38 mouse cellular contexts compared by ENCODE assay signal in the genomic region with DNA sequence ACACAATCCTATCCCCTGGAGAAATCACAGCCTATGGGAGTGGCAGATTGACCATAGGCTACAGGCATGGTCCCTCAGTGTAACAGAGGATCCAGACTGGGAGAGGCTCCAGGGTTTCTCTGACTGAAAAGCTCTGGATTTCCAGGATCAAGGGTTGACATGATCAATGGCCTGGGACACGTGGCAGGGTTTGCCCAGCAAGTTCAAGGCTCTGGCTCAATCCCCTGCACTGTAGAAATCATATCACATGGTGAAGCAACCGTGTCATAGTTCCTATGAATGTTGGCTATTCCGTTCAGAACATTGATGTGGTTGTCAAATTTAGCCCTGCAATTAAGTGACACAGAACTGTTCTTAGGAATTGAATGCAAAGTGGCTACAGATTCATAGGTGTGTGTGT. TPM values are rescaled to one million over a fixed set of nuclear protein-coding genes. Genes with fewer than 3 reads are reported as not detected.
DNase-seq lines count a peak whose midpoint lies in the region; ATAC-seq and TF ChIP-seq lines count a peak whose summit lies in the region.
"Had no signal": no experiment of that assay in that cellular context is flagged by ENCODE, and none has a peak within 500 bp of the region (broad histone marks: within the 10 kb centered on the region; RNA-seq: fewer than 3 reads in every experiment).

No protein-coding gene starts in this region.

- no peaks in the 10 kb centered on the region for H3K27me3 ChIP-seq in liver, adult 2 months (ENCODE audit: control insufficient read depth, insufficient read depth, low read length)
- H3K27me3 ChIP-seq in liver, embryonic 11.5 days (replicated peaks; ENCODE audit: control insufficient read depth, insufficient read depth, low read length) = no peaks in the 10 kb centered on the region
- H3K27me3 ChIP-seq in liver, postnatal 0 days (ENCODE audit: insufficient read depth, low read length) = no peaks in the 10 kb centered on the region
- H3K27me3 ChIP-seq: forebrain, embryonic 12.5 days; hindbrain, embryonic 15.5 days; midbrain, embryonic 15.5 days; neural tube, embryonic 15.5 days; Patski had no signal

- WGBS in liver, adult 2 months = 25% methylated on average over 3 of the region's 3 CpGs
- 67% methylated on average over 3 of the region's 3 CpGs for WGBS in liver, embryonic 11.5 days
- WGBS in liver, postnatal 0 days (ENCODE audit: insufficient replicate concordance) = 40% methylated on average over 3 of the region's 3 CpGs

- no peak overlapping the region for H3K4me2 ChIP-seq in liver, embryonic 11.5 days
- no peak overlapping the region for H3K4me2 ChIP-seq in liver, postnatal 0 days (ENCODE audit: low read depth, low read length)
- H3K4me2 ChIP-seq: forebrain, embryonic 12.5 days; hindbrain, embryonic 15.5 days; midbrain, embryonic 15.5 days; neural tube, embryonic 15.5 days had no signal

- H3K9me3 ChIP-seq in liver, embryonic 11.5 days (ENCODE audit: control insufficient read depth, low read length) = 0 out of 2 replicates have a peak, but pooled peaks cover 3% of the 10 kb centered on the region
- H3K9me3 ChIP-seq in liver, postnatal 0 days (ENCODE audit: low read length) = no peaks in the 10 kb centered on the region
- H3K9me3 ChIP-seq: hindbrain, embryonic 15.5 days; midbrain, embryonic 15.5 days; neural tube, embryonic 15.5 days had no signal

- H3K79me2 ChIP-seq in liver, adult 2 months (ENCODE audit: control insufficient read depth, insufficient read depth, low read length) = no peaks in the 10 kb centered on the region

- peak; percentile 97 for DNase-seq in liver, adult 2 months (ENCODE audit: extremely low read depth, low read depth, low spot score)
- no peak for DNase-seq in liver, embryonic 11.5 days (ENCODE audit: low spot score)
- DNase-seq in adrenal gland, adult 2 months = peak; percentile 84
- peak; percentile 50 for DNase-seq in adrenal gland, postnatal 25 days
- peak; percentile 66 for DNase-seq in liver, postnatal 0 days
- DNase-seq in layer of hippocampus, postnatal 36 days = no peak
- no peak for DNase-seq in heart, adult 8-10 months (ENCODE audit: low spot score)
- DNase-seq: cerebellum, adult 2 months; cerebellum, postnatal 14 days; forebrain, postnatal 0 days; gastrocnemius, postnatal 10 days; heart, postnatal 14 days; kidney, adult 8-10 months; kidney, postnatal 4 days; right cerebral cortex, postnatal 4 days; thymus, adult 2 months; thymus, postnatal 36 days had no signal

- no peak overlapping the region for H3K9ac ChIP-seq in liver, adult 2 months (ENCODE audit: low read depth, low read length)
- no peak overlapping the region for H3K9ac ChIP-seq in liver, embryonic 11.5 days (ENCODE audit: low read depth, low read length)
- no peak overlapping the region for H3K9ac ChIP-seq in liver, postnatal 0 days (replicated peaks)
- H3K9ac ChIP-seq: forebrain, embryonic 12.5 days; forebrain, postnatal 0 days; hindbrain, embryonic 15.5 days; liver, embryonic 14.5 days; midbrain, embryonic 15.5 days; neural tube, embryonic 15.5 days had no signal

- no peaks in the 10 kb centered on the region for H3K36me3 ChIP-seq in liver, adult 2 months (ENCODE audit: control insufficient read depth, insufficient read depth, low read length)
- no peaks in the 10 kb centered on the region; the same call in 1 of the 2 replicates for H3K36me3 ChIP-seq in liver, embryonic 11.5 days (ENCODE audit: control insufficient read depth, insufficient read depth, low read length)
- no peaks in the 10 kb centered on the region for H3K36me3 ChIP-seq in liver, postnatal 0 days (replicated peaks; ENCODE audit: insufficient read depth, low read length)
- H3K36me3 ChIP-seq: forebrain, embryonic 12.5 days; hindbrain, embryonic 10.5 days; hindbrain, embryonic 15.5 days; midbrain, embryonic 15.5 days; neural tube, embryonic 15.5 days had no signal

- peaks cover 5% of the 10 kb centered on the region for H3K4me1 ChIP-seq in liver, adult 2 months (ENCODE audit: control insufficient read depth, insufficient read depth, low read length)
- H3K4me1 ChIP-seq in liver, embryonic 11.5 days (replicated peaks; ENCODE audit: control insufficient read depth, insufficient read depth, low read length) = no peaks in the 10 kb centered on the region
- H3K4me1 ChIP-seq in liver, postnatal 0 days (ENCODE audit: insufficient read depth) = no peaks in the 10 kb centered on the region

- peak; percentile 71 for TF ChIP-seq EP300 in liver, postnatal 0 days (IDR thresholded peaks at IDR 0.05; ENCODE audit: low read depth)

- no peak overlapping the region for H3K4me3 ChIP-seq in liver, adult 2 months (ENCODE audit: insufficient read depth, low read depth, low read length)
- H3K4me3 ChIP-seq in liver, embryonic 11.5 days (ENCODE audit: low read depth, low read length) = no peak overlapping the region
- no peak overlapping the region for H3K4me3 ChIP-seq in liver, postnatal 0 days (ENCODE audit: low read depth, low read length)
- H3K4me3 ChIP-seq: erythroblast, embryonic 14.5 days; forebrain, embryonic 12.5 days; hindbrain, embryonic 10.5 days; hindbrain, embryonic 15.5 days; midbrain, embryonic 15.5 days; neural tube, embryonic 15.5 days had no signal

- no peak for TF ChIP-seq CTCF in liver, adult 2 months (IDR thresholded peaks at IDR 0.05; ENCODE audit: low read depth, low read length)
- no peak for TF ChIP-seq CTCF in liver, postnatal 0 days (IDR thresholded peaks at IDR 0.05; ENCODE audit: low read depth)

- ATAC-seq in liver, embryonic 11.5 days (replicated peaks; ENCODE audit: low FRiP score) = no peak
- peak; percentile 93 for ATAC-seq in liver, postnatal 0 days
- ATAC-seq: forebrain, postnatal 0 days; inflammation-experienced regulatory T-cells, adult 6 months; midbrain, embryonic 15.5 days; Patski had no signal

- H3K27ac ChIP-seq in liver, adult 2 months (replicated peaks; ENCODE audit: insufficient read depth, low read depth, low read length) = peak overlapping the region; percentile 77
- H3K27ac ChIP-seq in liver, embryonic 11.5 days (ENCODE audit: low read depth, low read length) = no peak overlapping the region
- peak overlapping the region; percentile 72 for H3K27ac ChIP-seq in liver, postnatal 0 days (ENCODE audit: low read depth)
- H3K27ac ChIP-seq: forebrain, embryonic 12.5 days; hindbrain, embryonic 10.5 days; hindbrain, embryonic 15.5 days; kidney, postnatal 0 days; liver, embryonic 14.5 days; macrophage; midbrain, embryonic 15.5 days; neural tube, embryonic 15.5 days had no signal

- TF ChIP-seq POLR2A in liver, adult 2 months (IDR thresholded peaks at IDR 0.05; ENCODE audit: extremely low read depth, insufficient read depth, low read length) = no peak

RNA-seq across cellular contexts. Expression of a gene that starts 52.0 kb away (rescaled TPM):
- total RNA-seq in liver, adult 2 months (2014; rRNA removed) = 13.5 and 13.9 TPM in 2 replicates
- polyA plus RNA-seq in liver, adult 2 months (2012; rRNA removed) = 9.9 and 10.0 TPM in 2 replicates
- 10.3 and 10.5 TPM in 2 replicates for polyA plus RNA-seq in liver, embryonic 11.5 days (2014; fragmentation: Nextera tagmentation; extraction: Ambion mirVana)
- 10 to 100 TPM; 40.5 to 45.9 TPM for total RNA-seq in adrenal gland, adult 2 months (2021)
- 18.9 and 19.4 TPM in 2 replicates for polyA plus RNA-seq in adrenal gland, adult 2 months (2012; rRNA removed)
- total RNA-seq in adrenal gland, postnatal 25 days (2021) = 51.2 and 61.4 TPM in 2 replicates
- polyA plus RNA-seq in liver, postnatal 0 days (2015; fragmentation: Nextera tagmentation; extraction: Ambion mirVana) = 3.5 and 3.7 TPM in 2 replicates
- total RNA-seq in layer of hippocampus, postnatal 36 days (2021) = 10 to 100 TPM; 61.0 to 63.3 TPM
- 10 to 100 TPM; 32.8 to 40.1 (median 34.9) TPM for total RNA-seq in heart, adult 8-10 months (2022)

RNA-seq across cellular contexts. Expression of a gene that starts 54.7 kb away (rescaled TPM):
- not detected in 2 replicates for total RNA-seq in liver, adult 2 months (2014; rRNA removed)
- not detected in 2 replicates for polyA plus RNA-seq in liver, adult 2 months (2012; rRNA removed)
- not detected in 2 replicates for polyA plus RNA-seq in liver, embryonic 11.5 days (2014; fragmentation: Nextera tagmentation; extraction: Ambion mirVana)
- not detected for total RNA-seq in adrenal gland, adult 2 months (2021)
- not detected in 2 replicates for polyA plus RNA-seq in adrenal gland, adult 2 months (2012; rRNA removed)
- not detected in 2 replicates for total RNA-seq in adrenal gland, postnatal 25 days (2021)
- polyA plus RNA-seq in liver, postnatal 0 days (2015; fragmentation: Nextera tagmentation; extraction: Ambion mirVana) = not detected in 2 replicates
- not detected for total RNA-seq in layer of hippocampus, postnatal 36 days (2021)
- total RNA-seq in heart, adult 8-10 months (2022) = not detected
- total RNA-seq: adrenal gland, adult 18-20 months; forebrain, postnatal 0 days; gastrocnemius, postnatal 10 days; heart, postnatal 14 days; left cerebral cortex, postnatal 10 days; MEL had no signal
- polyA plus RNA-seq: cerebellum, adult 2 months; cortical plate, adult 2 months; embryonic facial prominence, embryonic 14.5 days; erythroblast, embryonic 14.5 days; forebrain, embryonic 12.5 days; forebrain, postnatal 0 days; gonadal fat pad, adult 2 months; heart, embryonic 14.5 days; hindbrain, embryonic 10.5 days; hindbrain, embryonic 15.5 days; inflammation-experienced regulatory T-cells, adult 6 months; kidney, postnatal 0 days; limb, embryonic 11.5 days; liver, embryonic 14.5 days; lung, embryonic 16.5 days; macrophage; midbrain, embryonic 15.5 days; neural tube, embryonic 15.5 days; Patski; spleen, adult 2 months; thymus, adult 2 months had no signal

Comparison
In these comparisons a context has a peak if more than half of its experiments do, and no peak if none do; other contexts are left out.
1. DNase-seq: peak in liver, adult 2 months (single experiment), adrenal gland, adult 2 months (single experiment), adrenal gland, postnatal 25 days (single experiment) and liver, postnatal 0 days (single experiment); none in liver, embryonic 11.5 days (single experiment), layer of hippocampus, postnatal 36 days (0 of 2) and heart, adult 8-10 months (single experiment).